Mouse (Mus musculus) kidney, postnatal 10 days (tissue): ENCODE data around the gene Zfp180.
A peak's percentile ranks its signal among the peaks of the same experiment; 100 is the strongest.
"Not testable (repeated sequence)": the region's sequence is repeated elsewhere in the genome, so short reads cannot be mapped to it uniquely, and the experiment has no call there.

Experiments used
- DNase-seq: peaks from one replicate; pipeline ENCODE4 v3.0.0; 2021; ENCODE audit warnings: mixed read lengths

The Zfp180 gene

DNA sequence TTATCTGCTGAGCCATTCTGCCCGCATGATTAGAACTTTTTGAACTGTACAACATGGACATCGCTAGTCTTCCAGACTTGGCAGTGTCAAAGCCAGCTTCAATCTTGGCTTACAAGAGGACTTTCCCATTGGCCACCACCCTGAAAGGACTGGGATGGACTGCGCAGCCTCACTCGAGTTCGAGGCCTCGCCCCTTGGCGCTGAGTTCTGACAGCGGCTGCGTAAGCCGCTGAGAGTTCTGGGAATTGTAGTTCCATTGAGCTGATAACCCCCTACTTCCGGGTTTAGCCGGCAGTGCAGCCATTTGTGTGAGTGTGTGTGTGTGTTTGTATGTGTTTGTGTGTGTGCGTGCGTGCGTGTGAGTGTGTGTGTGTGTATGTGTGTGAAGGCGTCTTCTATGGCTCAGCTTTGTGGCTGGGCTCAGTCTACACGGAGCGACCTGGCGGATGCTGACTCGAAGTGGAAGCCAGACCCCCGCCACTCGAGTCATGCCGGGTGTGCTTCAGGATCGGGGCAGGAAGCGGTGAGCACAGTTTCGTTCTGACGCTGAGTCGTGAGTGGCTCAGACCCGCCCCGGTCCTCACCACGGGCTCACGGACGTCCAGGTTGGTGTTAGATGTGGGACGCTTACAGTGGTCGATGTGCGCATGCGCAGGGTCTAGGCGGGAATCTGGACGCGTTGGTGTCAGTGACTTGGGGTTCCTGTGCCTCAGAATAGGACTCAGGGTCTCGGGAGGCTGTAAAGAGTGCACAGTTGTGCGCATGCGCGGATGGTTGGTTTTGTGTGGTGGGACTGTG lies at the start of gene Zfp180:
Gene Zfp180 (plus strand): TSS at position 291 of the 798 bp plus-strand sequence.
- peak; percentile 97 for DNase-seq

- no peak for DNase-seq
Measured at GRCm38 (mm10) chr7:24052660-24053304, 28.9 kb upstream of the Zfp180 start, which contains the start of gene Vmn1r183. Gene Vmn1r183 (plus strand): TSS chr7:24053254.

DNA sequence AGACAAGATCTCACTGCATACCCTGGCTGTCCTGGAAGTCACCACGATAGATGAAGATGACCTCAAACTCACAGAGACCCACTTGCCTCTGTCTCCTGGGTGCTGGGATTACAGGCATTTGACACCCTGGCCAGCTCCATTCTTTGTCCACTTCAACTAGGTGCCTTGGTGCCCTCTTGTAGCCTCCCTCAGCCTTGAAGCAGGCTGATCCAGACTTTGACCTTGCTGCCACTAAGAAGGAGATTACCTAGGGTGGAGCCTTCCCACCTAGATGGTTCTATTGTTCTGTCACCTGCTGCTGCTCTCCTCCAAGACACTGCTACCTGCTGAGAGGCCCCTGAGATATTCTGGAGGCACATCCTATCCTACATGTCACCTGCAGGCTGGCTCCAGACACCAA lies 7.3 kb upstream of the Zfp180 start:
- not testable (repeated sequence) for DNase-seq

- DNase-seq: no peak
Measured at GRCm38 (mm10) chr7:24082457-24083235, 922 bp downstream of the Zfp180 start.

DNA sequence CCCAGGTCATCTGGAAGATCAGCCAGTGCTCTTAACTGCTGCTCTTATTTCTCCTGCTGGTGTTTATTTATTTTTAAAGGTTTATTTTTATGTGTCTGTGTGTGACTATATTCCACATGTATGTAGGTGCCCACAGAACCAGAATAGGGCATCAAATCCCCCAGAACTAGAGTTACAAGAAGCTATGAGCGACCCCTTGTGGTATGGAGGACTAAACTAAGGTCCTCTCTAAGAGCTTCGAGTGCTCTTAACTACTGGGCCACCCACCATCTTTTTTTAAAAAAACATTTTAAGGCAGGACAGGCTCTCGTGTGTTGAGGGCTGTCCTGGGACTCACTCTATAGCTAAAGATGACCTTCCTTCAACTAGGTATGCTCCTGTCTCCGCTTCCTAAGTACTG lies 5.1 kb downstream of the Zfp180 start:
- DNase-seq: no peak

GRCm38 (mm10) chr7:24087485-24088125 lies 5.9 kb downstream of the Zfp180 start:
- DNase-seq: no peak

DNA sequence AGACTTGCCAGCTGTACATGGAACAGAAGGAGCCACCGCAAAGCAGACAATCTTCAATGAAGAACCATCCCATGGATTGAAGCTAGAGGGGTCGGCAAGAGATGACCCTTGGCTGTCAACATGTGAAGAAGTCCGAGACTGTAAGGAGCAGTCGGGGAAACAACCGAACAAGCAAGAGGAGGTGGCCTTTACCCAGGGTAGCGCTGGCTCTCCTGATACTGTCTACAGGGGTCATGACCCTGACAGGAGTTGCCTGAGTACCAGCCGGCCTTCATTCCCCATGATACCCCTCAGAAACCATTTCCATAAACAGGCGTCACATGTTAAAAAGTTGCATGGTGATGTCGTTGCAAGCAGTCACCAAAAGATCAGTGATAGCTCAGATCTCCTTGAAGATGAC lies 22.7 kb downstream of the Zfp180 start:
- no peak for DNase-seq

- no peak for DNase-seq
Measured at GRCm38 (mm10) chr7:24105144-24105703, 23.5 kb downstream of the Zfp180 start.

GRCm38 (mm10) chr7:24110839-24111238 lies 29.1 kb downstream of the Zfp180 start:
- DNase-seq: no peak

DNA sequence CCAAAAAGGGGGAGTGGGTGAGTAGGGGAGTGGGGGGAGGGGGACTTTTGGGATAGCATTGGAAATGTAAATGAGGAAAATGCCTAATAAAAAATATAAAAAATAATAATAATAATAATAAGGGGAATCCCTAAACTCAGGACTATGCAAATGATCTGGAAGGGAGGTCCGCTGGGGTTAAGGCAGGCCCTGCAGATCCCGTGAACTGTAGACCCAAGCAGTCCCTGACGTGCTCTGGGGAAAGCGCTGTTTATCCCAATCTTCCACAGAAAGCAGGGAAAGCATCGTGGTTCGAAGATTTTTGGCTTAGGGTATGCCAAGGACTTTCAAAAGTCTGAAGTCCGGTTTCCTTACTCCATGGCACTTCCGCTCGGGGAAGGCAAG lies 30.0 kb downstream of the Zfp180 start:
- DNase-seq: no peak

DNA sequence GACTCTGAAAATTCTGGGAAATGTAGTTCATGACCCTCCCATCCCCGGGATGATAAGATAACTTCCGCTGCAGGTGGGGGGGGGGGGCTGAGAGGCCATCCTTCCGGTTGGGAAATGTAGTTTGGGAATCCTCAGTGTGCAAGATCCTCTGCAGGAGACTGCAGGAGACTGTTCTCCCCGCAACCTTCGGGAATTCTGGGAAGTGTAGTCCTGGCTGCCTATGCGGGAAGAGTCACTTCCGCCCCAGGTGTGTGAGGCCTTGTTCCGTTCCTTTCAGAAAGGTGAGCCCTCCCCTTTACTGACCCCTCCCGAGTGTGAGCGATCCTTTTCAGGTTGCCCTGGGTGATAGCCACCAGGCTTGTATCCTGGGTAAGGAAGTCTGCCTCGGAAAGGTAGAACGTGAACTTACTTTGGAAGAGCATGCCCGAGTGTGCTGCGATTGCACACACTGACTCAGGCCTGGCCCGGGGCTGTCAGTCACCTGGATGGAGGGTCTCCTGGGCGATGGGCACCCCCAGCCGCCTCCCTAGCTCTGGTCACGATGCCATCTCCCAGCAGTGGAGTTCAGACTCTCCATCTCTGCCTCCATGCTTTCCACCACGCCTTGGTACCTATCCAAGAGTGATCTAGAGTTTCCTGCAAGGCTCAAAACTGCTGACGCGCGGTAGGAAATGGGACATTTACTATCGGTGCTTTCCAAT lies 30.6 kb downstream of the Zfp180 start, which contains the start of gene Zfp112:
Gene Zfp112 (plus strand): TSS at position 159 of the 701 bp plus-strand sequence.
- peak; percentile 87 for DNase-seq

DNA sequence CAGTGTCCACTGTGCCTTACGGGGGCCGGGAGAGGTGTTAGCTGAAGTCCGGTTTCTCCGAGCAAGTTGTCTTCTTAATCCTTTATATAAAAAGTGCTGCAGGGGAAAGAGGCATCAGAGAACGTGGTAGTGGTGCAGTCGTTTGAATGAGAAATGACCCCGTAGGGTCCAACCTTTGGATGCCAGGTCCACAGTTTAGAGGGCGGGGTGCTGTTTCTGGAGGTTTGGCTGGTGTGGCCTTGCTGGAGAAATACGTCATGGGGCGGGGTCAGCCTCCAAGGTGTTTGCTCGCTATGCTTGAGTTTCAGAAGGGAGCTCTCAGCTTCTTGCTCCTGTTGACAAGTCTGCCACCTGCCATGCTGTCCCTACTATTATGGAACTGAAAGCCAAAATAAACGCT lies 31.3 kb downstream of the Zfp180 start:
- DNase-seq: peak; percentile 86

GRCm38 (mm10) chr7:24116655-24117054 lies 34.9 kb downstream of the Zfp180 start:
- DNase-seq: no peak

DNA sequence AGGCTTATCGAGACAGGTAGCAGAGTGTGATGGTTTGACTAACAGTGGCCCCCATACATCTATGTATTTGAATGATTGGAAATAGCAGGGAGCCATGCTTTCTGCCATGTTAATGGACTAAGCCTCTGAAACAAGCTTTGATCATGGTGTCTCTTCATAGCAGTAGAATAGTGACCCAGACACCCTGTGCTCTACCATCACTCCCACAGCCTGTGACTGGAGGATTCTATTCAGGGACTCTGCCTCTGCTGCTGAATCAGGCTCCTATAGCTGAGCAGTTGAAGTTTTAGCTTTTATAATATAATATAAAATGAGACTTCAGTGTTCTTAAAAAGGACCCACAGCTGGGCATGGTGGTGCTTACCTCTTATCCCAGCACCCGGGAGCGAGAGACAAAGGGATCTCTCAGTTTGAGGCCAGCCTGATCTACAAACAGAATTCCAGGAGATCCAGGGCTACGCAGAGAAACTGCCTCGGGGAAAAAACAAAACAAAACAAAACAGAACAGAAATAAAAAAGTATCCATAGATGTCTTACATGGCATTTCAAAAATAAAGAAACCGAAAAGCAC lies 51.8 kb downstream of the Zfp180 start:
- DNase-seq: no peak

DNA sequence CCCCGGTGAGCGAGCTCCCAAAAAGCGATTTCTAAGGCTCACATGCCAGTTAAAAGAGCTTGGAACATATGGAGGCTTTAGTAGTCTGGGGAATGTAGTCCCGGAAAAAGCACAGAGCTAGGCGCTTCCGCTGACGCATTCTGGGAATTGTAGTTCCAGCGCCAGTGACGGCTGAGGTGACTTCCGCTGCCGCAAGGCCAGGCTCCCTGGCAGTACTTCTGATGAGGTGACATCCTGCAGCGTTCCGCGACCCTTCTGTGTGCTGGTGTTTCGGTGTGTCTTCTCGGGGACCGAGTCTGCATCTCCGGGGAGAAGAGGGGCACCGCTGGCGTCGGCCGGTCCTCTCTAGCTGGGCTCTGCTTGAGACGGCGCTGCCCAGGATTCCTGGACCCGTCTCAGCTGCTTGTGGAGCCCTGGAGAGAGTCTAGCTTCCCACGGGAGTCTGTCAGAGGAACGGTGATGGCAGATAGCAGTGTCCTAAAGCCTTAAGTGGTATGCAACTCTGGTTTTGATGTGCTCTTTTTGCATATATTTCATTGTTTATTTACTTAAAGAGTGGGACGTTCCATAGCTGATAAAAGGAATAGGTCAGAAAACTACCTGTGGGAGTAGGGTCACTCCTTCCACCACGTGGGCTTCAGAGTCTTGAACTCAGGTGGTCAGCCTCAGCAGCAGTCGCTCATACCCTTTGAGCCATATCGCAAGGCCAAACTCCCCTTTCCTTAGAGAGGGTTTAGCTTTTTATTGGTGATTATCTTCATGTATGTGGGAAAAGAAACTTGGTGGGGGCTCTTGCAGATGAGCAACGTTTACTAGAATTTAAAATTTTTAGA lies 52.5 kb downstream of the Zfp180 start, which contains the start of gene Zfp235:
Gene Zfp235 (plus strand): TSS at position 174 of the 833 bp plus-strand sequence.
- peak; percentile 90 for DNase-seq

DNA sequence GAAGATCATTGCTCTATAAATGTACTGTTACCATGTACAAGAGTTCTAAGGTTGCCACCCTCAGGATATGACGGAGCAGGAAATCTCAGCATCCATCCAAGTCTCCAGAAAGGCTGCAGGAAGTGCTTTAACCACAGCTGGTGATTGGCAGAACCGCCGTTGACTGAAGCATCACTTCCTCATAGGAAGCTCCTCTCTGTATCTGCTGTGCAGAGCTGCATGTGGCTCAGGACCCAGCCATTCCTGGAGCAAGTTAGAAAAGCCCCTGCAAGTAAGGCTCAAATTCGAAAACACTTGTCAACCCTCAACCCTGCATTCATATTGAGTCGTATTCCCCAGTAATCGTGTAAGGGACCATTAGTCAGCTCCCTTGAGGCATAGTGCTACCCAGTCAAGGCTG lies 60.8 kb downstream of the Zfp180 start:
- DNase-seq: no peak

- DNase-seq: peak; percentile 47
Measured at GRCm38 (mm10) chr7:24153272-24153671, 71.5 kb downstream of the Zfp180 start.
